Mouse (Mus musculus) ES-Bruce4 (cell line): ENCODE measurements around the gene Elobl.

ENCODE experiments used
- CTCF ChIP-seq: IDR thresholded peaks from one replicate; pipeline ENCODE4 v1.8.1; 2011; ENCODE audit warnings: low read depth, low read length
- EP300 ChIP-seq: IDR thresholded peaks from 2 replicates; pipeline ENCODE4 v1.6.1; 2011; ENCODE audit warnings: low read depth, low read length; ENCODE audit not compliant: insufficient read depth
- POLR2A ChIP-seq: IDR thresholded peaks from one replicate; pipeline ENCODE4 v1.8.1; 2011; ENCODE audit warnings: low read length; ENCODE audit not compliant: insufficient read depth

DNA sequence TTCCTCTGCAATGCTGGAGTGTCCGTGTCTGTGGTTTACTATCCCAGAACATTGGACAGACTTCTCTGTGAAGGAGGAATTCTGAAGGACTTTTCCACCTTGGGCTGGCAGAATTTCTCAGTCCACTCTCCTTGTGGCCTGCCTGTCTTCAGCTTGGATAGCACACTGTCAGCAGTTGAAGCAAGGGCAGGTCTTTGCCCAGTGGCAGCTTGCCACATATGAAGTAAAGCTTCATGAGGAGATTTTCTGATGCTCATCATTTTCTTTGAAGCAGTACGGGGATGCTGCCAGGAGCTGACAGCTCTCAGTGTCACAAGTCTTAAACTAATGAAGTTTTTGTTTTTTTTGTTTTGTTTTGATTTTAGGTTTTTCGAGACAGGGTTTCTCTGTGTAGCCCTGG lies 7.9 kb downstream of the Elobl start:
- TF ChIP-seq EP300: no peak
- TF ChIP-seq POLR2A: no peak
- TF ChIP-seq CTCF: no peak
